Mouse (Mus musculus) liver, embryonic 14.5 days (tissue): ENCODE data around the gene Gm45785. TPM values are rescaled to one million over a fixed set of nuclear protein-coding genes. Genes with fewer than 3 reads are reported as not detected.

Experiments used
- ATAC-seq: fragments of 200-750 bp; cut with Nextera tagmentation; 2 replicates; pipeline ENCODE4 v1.8.0; 2017; ENCODE audit warnings: moderate number of reproducible peaks, mild to moderate bottlenecking, moderate library complexity; ENCODE audit not compliant: insufficient read depth
- DNase-seq, 3 experiments: peaks; one replicate each; pipeline ENCODE4 v3.0.0-alpha.2; 2012 to 2013; ENCODE audit warnings: low read depth in 3 of 3, low spot score in 3 of 3
- H3K27ac ChIP-seq: fragments of 300-500 bp; sonication (generic); 2 replicates; pipeline ENCODE4 v1.5.1; 2014; ENCODE audit warnings: moderate library complexity, mild to moderate bottlenecking, control low read depth, inconsistent platforms
- H3K27me3 ChIP-seq: fragments of 300-500 bp; sonication (generic); 2 replicates; pipeline ENCODE4 v1.6.1; 2014; ENCODE audit warnings: mild to moderate bottlenecking, low read length, moderate library complexity; ENCODE audit not compliant: control insufficient read depth, insufficient read depth
- H3K36me3 ChIP-seq: fragments of 300-500 bp; sonication (generic); replicated peaks from 2 replicates; pipeline ENCODE4 v1.6.1; 2014; ENCODE audit warnings: low read depth; ENCODE audit not compliant: control insufficient read depth, insufficient read depth
- H3K4me1 ChIP-seq, 2 experiments: fragments of 200-500 bp in 1 of 2; fragments of 300-500 bp in 1 of 2; sonication (generic) in 1 of 2; replicated peaks; 2 replicates each; pipeline ENCODE4 v1.6.1; 2012 to 2014; ENCODE audit warnings: antibody characterized with exemption in 1 of 2, inconsistent platforms in 1 of 2, low read length in 1 of 2; ENCODE audit not compliant: control insufficient read depth in 2 of 2, insufficient read depth in 2 of 2
- H3K4me2 ChIP-seq: fragments of 300-500 bp; sonication (generic); 2 replicates; pipeline ENCODE4 v1.6.1; 2014; ENCODE audit warnings: low read depth, mild to moderate bottlenecking, control low read depth, moderate library complexity
- H3K4me3 ChIP-seq, 2 experiments: fragments of 200-500 bp in 1 of 2; fragments of 300-500 bp in 1 of 2; sonication (generic) in 1 of 2; 2 replicates each; pipeline ENCODE4 v1.5.1; 2012 to 2014; ENCODE audit warnings: low read depth in 2 of 2, low read length in 2 of 2, mild to moderate bottlenecking in 2 of 2, control low read depth in 1 of 2, inconsistent platforms in 1 of 2, moderate library complexity in 1 of 2; ENCODE audit not compliant: insufficient read depth in 1 of 2
- H3K9ac ChIP-seq: fragments of 300-500 bp; sonication (generic); replicated peaks from 2 replicates; pipeline ENCODE4 v1.6.1; 2014; ENCODE audit warnings: mild to moderate bottlenecking, control low read depth, moderate library complexity
- H3K9me3 ChIP-seq: fragments of 300-500 bp; sonication (generic); 2 replicates; pipeline ENCODE4 v1.6.1; 2016; ENCODE audit warnings: low read length, mixed read lengths; ENCODE audit not compliant: control insufficient read depth
- CTCF ChIP-seq: IDR thresholded peaks from 2 replicates; pipeline ENCODE4 v1.5.1; 2016; ENCODE audit warnings: antibody characterized with exemption, low read depth, control low read depth
- EP300 ChIP-seq: IDR thresholded peaks from 2 replicates; pipeline ENCODE4 v1.6.1; 2016; ENCODE audit warnings: antibody characterized with exemption, low read depth
- WGBS: fragments of 180-500 bp; shearing (Covaris S2); extraction: QIAGEN DNeasy Blood & Tissue Kit; methylation state at CpG from one replicate; pipeline ENCODE4 v1.1.7; 2014; ENCODE audit not compliant: insufficient replicate concordance; 5-methylcytosine and 5-hydroxymethylcytosine counted together
- polyA plus RNA-seq, 2 experiments: library from polyadenylated mRNA; depleted of rRNA in 1 of 2; stranded (reverse) in 1 of 2; unstranded in 1 of 2; fragments of >200 nt; fragmentation: Nextera tagmentation in 1 of 2; extraction: Ambion mirVana in 1 of 2; gene quantifications; 2 replicates each; pipeline versions ENCODE4 v1.2.1 to v1.2.3; 2012 to 2014

Gm45785 gene
- polyA plus RNA-seq, 2 experiments = not detected

DNA sequence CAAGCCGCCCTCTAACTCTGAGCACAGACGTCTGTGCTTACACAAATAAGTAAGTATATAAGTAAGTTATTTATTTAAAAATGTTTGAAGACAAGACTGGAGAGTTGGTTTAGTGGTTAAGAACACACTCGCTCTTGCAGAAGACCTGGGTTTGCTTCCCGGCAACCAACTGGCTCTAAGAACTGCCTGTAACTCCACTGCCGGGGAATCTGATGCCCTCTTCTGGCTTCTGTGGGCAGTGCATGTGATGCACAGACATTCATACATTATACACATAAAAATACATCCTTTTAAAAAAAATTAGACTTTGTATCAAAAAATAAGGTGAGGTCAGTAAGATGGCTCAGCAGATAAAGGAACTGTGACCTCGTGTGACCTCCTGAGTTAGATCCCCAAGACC lies 45.6 kb downstream of the Gm45785 start:
- 73% methylated on average over 6 of the region's 6 CpGs for WGBS
- TF ChIP-seq CTCF (peak; percentile 41), EP300 (no peak)
- DNase-seq = no peak
- ATAC-seq = no peak
- Histone ChIP-seq H3K4me3 (no peak overlapping the region), H3K9me3 (no peaks in the 10 kb centered on the region), H3K4me1 (no peaks in the 10 kb centered on the region), H3K4me2 (no peak overlapping the region), H3K36me3 (no peaks in the 10 kb centered on the region), H3K27me3 (no peaks in the 10 kb centered on the region), H3K9ac (no peak overlapping the region), H3K27ac (no peak overlapping the region)

DNA sequence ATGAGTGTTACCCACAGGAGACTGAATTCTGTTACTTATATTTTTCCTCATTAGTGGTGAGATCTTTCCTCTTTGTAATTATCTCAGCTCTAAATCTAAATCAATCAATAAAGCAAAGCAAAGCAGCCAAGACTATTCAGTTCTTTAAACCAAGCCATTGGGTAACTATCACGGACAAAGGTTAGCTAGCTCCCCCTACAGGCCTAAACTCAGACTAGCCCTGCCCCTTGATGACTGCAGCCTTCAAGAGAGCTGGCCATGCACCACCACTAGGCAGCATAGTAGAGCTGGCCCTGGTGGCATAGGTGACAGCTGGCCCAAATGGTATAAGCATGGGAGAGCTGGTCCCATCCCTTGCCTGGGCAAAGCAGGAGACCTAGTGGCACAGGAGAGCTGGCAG lies 50.4 kb downstream of the Gm45785 start:
- no peak overlapping the region for H3K27ac ChIP-seq
- no peaks in the 10 kb centered on the region for H3K4me1 ChIP-seq
- no peak overlapping the region for H3K4me2 ChIP-seq
- H3K27me3 ChIP-seq = no peaks in the 10 kb centered on the region
- DNase-seq (peak; percentile 12 to 18 (median 16)), ATAC-seq (no peak)
- H3K9me3 ChIP-seq = no peaks in the 10 kb centered on the region
- WGBS = 7% methylated on average over 1 of the region's 1 CpGs
- no peaks in the 10 kb centered on the region for H3K36me3 ChIP-seq
- TF ChIP-seq EP300 = no peak
- peak; percentile 82 for TF ChIP-seq CTCF
- H3K9ac ChIP-seq = no peak overlapping the region
- no peak overlapping the region for H3K4me3 ChIP-seq

- Histone ChIP-seq H3K27me3 (no peaks in the 10 kb centered on the region), H3K9ac (no peak overlapping the region), H3K4me2 (no peak overlapping the region), H3K9me3 (no peaks in the 10 kb centered on the region), H3K36me3 (no peaks in the 10 kb centered on the region), H3K27ac (no peak overlapping the region), H3K4me3 (no peak overlapping the region), H3K4me1 (no peaks in the 10 kb centered on the region)
- no peak for DNase-seq
- TF ChIP-seq EP300 (no peak), CTCF (no peak)
- 68% methylated on average over 6 of the region's 6 CpGs for WGBS
- ATAC-seq = no peak
These were observed 53.5 kb downstream of the Gm45785 start for GRCm38 (mm10) chr7:140802629-140803028.

GRCm38 (mm10) chr7:140798212-140798611 lies 57.9 kb downstream of the Gm45785 start:
- H3K27ac ChIP-seq = no peak overlapping the region
- TF ChIP-seq CTCF (no peak), EP300 (no peak)
- H3K9ac ChIP-seq = no peak overlapping the region
- no peaks in the 10 kb centered on the region for H3K4me1 ChIP-seq
- no peaks in the 10 kb centered on the region for H3K36me3 ChIP-seq
- no peaks in the 10 kb centered on the region for H3K27me3 ChIP-seq
- no peak for ATAC-seq
- no peak overlapping the region for H3K4me3 ChIP-seq
- 42% methylated on average over 2 of the region's 2 CpGs for whole genome bisulfite sequencing
- H3K9me3 ChIP-seq = no peaks in the 10 kb centered on the region
- H3K4me2 ChIP-seq = no peak overlapping the region
- no peak for DNase-seq

- WGBS = 54% methylated on average over 3 of the region's 3 CpGs
- TF ChIP-seq CTCF (peak; percentile 31), EP300 (no peak)
- Histone ChIP-seq H3K4me2 (no peak overlapping the region), H3K27me3 (no peaks in the 10 kb centered on the region), H3K4me3 (no peak overlapping the region), H3K27ac (no peak overlapping the region), H3K4me1 (no peaks in the 10 kb centered on the region), H3K9me3 (no peaks in the 10 kb centered on the region), H3K36me3 (no peaks in the 10 kb centered on the region), H3K9ac (no peak overlapping the region)
- DNase-seq (no peak), ATAC-seq (no peak)
These were observed 58.5 kb downstream of the Gm45785 start for GRCm38 (mm10) chr7:140797619-140798018.
